Mouse (Mus musculus): ENCODE measurements around the gene Oas3.
"Not testable (repeated sequence)": the region's sequence is repeated elsewhere in the genome, so short reads cannot be mapped to it uniquely, and the experiment has no call there.

Gene Oas3

DNA sequence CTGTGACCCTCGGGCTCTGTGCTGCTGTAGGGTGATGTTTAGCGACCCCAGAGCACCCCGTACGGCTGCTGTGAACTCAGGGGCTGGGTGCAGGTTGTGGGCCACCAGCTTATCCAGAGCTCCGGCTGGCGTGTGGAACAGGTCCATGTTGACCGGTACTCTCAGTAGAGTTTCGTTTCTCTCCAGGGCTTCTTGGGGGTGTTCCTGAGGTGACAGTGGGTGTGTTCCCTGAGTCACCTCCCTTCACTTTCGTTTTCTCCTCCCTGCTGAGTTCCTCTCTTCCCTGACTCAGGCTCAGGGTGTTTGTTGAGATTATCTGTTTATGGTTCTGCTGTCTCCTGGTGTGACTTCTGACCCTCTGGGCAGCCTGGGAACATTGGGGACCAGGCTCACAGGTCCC, at the start of gene Oas3:
Oas3 (minus strand) TSS at position 184 of the 400 bp plus-strand sequence.
- in situ Hi-C loops (cut with MboI, MseI): no loop called here

DNA sequence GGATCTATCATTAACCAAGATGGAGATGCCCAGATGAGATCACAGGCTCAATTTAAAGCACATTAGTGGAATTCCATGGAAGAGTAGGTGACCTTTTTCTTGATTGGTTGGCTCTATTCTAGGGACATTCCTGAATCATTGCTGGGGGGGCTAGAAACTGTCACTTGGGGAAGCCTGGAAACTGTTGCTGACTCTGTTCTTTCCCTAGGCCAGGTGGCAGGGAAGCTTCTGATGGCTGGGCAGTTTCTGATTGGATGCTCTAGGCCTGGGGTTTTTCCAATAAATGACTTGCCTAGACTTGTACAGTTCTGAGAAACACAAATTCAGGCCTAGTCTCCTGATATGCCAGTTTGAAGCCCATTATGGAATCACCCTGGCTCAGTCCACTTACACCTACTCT, 41.5 kb upstream of the Oas3 start:
- in situ Hi-C loops (cut with MboI, MseI): no loop called here

GRCm38 (mm10) chr5:120815949-120816348, 38.5 kb upstream of the Oas3 start:
- in situ Hi-C loops (cut with MboI, MseI): no loop called here

DNA sequence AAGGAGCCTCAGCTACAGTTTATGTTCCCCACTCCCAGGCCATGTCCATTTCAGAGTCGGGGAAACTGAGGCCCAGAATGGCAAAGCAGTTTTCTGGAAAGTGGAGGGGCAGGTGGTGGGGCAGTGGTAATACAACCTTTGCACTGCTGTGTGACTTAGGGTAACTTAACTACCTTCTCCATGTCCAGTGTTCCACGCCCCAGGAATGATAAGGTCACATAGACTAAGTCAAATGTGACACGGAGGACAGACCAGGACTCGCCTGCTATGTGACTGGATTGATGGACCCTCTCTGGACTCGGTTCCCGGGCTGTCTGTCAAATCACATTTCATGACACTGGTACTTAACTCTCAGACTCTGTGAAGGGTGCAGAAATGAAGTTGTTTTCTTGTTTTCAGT, 35.6 kb upstream of the Oas3 start:
- in situ Hi-C loops (cut with MboI, MseI): no loop called here

- in situ Hi-C loops (cut with MboI, MseI): no loop called here
These were observed 34.7 kb upstream of the Oas3 start, which contains the start of gene Oas1c for GRCm38 (mm10) chr5:120811951-120812819. Oas1c (minus strand) TSS chr5:120812514.

GRCm38 (mm10) chr5:120809171-120809570, 31.7 kb upstream of the Oas3 start:
- in situ Hi-C loops (cut with MboI, MseI): no loop called here

DNA sequence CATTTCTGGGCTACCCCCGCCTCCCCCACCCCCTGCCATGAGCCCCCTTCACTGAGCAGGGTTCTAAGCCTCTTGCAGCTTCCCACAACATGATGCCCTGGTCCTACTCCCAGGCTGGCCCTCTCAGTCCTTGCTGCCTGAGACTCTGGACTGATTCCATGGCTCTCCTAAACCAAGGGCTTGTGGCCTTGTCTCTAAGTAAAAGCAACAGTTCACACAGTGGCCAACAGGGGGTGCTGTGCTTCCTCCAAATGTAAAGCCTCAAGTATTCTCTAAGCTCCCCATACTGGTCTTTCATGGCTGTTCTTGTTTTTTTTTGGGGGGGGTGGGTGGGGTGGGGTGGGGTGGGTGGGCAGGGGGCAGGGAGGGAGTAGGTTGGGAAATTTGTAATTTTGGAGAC, 29.0 kb upstream of the Oas3 start:
- in situ Hi-C loops (cut with MboI, MseI): no loop called here

DNA sequence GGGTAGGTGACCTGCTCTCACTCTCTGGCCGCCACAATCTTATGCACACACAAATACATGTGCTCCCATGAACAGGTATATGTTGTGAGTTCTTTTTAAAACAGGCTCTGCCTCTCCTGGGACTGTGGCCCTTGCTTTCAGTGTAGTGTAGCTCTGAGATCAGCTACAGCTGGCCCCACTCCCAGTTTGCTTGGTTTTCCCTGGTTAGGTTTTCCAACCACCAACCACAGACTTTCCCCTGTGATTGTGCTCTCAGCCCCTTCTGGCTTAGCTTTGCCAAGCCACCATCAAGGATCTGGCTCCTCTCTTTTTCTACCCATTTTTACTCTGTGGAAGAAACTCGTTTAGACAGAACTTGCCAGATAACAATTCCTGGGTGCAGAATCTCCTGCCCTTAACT, 26.1 kb upstream of the Oas3 start:
- in situ Hi-C loops (cut with MboI, MseI): loop anchor here (5.0 kb wide), 1 partner anchor 39 kb away; no protein-coding TSS in a partner anchor

- in situ Hi-C loops (cut with MboI, MseI): not testable (repeated sequence)
These were observed 21.5 kb upstream of the Oas3 start for GRCm38 (mm10) chr5:120798943-120799342.

- in situ Hi-C loops (cut with MboI, MseI): not testable (repeated sequence)
These were observed 20.7 kb upstream of the Oas3 start for GRCm38 (mm10) chr5:120798147-120798546.

DNA sequence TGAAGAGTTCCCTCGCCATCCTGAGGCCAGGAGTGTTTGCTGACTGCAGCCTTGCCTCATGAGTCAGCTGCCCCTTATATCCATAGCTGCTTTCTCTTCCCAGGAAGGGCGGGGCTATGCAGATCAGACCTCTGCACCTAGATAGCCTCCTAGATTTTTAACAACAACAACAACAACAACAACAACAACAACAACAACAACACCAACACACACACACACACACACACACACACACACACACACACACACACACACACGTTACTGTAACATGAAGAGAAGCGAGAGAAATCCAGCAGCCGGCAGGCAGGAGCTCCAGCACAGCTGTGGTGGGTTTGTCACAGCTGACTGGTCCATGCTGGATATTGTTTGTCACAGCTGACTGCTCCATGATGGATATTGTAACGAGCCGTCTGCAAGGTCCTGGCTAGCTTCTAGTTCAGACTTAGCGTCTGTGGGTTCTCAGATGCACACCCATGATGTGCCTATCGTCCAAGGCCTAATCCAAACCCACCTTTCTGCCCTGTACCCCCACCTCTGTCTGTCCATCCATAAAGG, 18.1 kb upstream of the Oas3 start, which contains the start of gene Oas1e:
Oas1e (minus strand) TSS at position 51 of the 555 bp plus-strand sequence.
- in situ Hi-C loops (cut with MboI, MseI): not testable (repeated sequence)

DNA sequence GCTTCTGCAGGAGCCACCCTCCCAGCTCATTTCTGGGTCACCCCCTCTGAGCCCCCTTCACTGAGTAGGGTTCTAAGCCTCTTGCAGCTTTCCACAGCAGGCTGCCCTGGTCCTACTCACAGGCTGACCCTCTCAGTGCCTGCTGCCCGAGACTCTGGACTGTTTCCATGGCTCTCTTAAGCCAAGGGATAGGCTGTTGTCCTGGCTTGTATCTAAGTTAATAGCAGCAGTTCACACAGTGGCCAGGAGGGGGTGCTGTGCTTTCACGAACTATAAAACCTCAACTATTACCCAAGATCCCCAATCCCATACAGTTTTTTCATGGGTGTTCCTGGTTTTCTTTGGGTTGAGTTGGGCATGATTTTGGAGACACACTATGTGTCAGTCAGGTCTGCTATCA, 15.6 kb upstream of the Oas3 start:
- in situ Hi-C loops (cut with MboI, MseI): no loop called here

GRCm38 (mm10) chr5:120787042-120787441, 9.6 kb upstream of the Oas3 start:
- in situ Hi-C loops (cut with MboI, MseI): loop anchor here (5.0 kb wide), 1 partner anchor 310 kb away; no protein-coding TSS in a partner anchor

GRCm38 (mm10) chr5:120782446-120782845, 5.0 kb upstream of the Oas3 start:
- in situ Hi-C loops (cut with MboI, MseI): no loop called here

GRCm38 (mm10) chr5:120781646-120782045, 4.2 kb upstream of the Oas3 start:
- in situ Hi-C loops (cut with MboI, MseI): no loop called here

- in situ Hi-C loops (cut with MboI, MseI): no loop called here
These were observed 2.5 kb upstream of the Oas3 start for GRCm38 (mm10) chr5:120779922-120780321.

GRCm38 (mm10) chr5:120778941-120779340, 1.5 kb upstream of the Oas3 start:
- in situ Hi-C loops (cut with MboI, MseI): no loop called here

DNA sequence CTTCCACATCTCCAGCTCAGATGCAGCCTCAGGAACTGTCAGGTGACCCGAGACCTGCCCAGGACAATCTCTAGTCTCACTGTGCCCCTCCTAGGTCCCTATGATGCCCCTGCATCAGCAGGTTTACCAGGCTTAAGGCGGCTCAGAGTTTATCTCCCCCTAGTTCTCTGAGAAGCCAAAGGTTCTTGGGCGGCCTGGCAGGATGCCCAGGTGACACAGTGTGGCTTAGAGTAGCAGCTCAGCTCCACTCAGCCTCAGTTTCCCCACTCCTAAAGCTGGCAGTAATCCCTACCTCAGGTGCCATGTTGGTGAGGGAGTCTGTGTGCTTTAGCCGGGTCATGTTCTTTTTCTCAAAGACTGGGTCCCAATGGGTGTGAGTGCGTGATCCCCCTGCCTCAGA, 660 bp downstream of the Oas3 start:
- in situ Hi-C loops (cut with MboI, MseI): no loop called here

DNA sequence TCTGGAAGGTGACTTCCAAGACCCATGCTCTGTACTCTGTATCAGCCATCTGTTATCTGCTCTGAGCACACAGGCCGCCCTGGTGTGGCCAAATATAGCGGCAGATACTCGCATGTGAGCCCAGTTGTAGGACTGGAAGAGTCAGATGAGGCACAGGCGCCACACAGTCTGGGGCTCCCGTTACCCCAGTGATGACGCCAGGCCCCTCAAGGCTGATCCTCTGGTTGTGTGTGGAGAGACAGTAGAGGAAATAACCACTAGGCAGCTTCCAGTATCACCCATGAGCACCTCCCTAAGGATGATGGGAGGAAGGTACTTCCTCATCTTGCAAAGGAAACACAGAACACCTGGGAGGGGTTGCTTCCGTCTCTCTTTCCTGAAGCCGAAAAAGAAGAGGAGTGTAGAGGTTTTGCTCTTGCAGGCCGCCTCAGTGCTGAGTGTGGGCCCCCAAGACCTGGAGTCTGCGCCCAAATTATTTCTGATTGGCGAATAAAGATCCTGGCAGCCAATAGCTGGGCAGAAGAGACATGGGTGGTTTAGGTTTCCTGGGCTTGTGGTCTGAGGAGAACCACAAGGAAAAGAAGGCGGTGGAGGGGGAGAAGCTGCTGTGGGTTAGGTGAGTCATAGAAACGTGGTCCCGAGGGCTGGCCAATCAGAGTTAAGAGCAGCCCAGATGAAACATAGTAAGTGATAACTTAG, 2.0 kb downstream of the Oas3 start:
- in situ Hi-C loops (cut with MboI, MseI): no loop called here

DNA sequence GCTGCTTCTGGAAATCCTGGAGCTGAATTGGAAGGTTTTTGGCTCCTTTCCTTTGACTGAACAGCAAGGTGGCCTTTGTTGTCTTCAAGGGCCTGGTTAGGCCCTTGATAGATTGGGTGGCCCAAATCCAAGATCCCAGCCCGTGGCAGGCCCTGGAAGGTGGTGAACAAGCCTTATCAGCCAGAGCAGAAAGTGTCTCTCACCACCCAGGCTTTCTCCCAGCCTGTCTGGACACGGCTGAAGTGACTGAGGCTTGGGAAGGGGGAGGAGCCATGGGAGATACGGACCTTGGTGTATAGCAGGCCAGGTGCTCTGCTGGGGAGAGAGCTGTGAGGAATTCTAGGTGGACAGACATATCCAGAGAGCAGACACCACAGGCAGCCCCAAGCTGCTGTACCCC, 8.1 kb downstream of the Oas3 start:
- in situ Hi-C loops (cut with MboI, MseI): no loop called here

DNA sequence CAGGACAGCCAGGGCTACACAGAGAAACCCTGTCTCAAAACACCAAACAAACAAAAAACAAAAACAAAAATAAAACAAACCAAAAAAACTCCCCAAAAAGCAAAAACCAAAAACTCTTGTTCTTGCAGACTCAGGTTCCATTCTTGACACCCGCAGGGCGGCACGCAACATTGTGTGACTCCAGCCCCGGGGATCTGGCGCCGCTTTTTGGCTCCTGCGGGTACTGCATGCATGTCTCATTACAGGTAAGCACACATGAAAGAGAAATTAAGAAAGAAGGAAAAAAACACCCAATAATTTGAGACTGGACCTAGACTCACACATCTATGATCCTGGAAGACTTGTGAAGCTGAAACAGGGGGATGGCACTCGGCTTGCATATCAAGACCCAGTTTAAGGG, 12.5 kb downstream of the Oas3 start:
- in situ Hi-C loops (cut with MboI, MseI): no loop called here

- in situ Hi-C loops (cut with MboI, MseI): no loop called here
These were observed 15.6 kb downstream of the Oas3 start for GRCm38 (mm10) chr5:120761901-120762300.
